Mouse (Mus musculus) liver, embryonic 11.5 days (tissue): ENCODE measurements around the gene Rad9b. TPM values are rescaled to one million over a fixed set of nuclear protein-coding genes. Genes with fewer than 3 reads are reported as not detected.

Experiments
- ATAC-seq: fragments of 200-750 bp; cut with Nextera tagmentation; replicated peaks from 2 replicates; pipeline ENCODE4 v1.8.0; 2017; ENCODE audit warnings: moderate number of reproducible peaks, mild to moderate bottlenecking, moderate TSS enrichment, moderate library complexity; ENCODE audit not compliant: low FRiP score
- DNase-seq: peaks from one replicate; pipeline ENCODE4 v3.0.0-alpha.2; 2017; ENCODE audit warnings: low spot score
- H3K27ac ChIP-seq: fragments of 300-500 bp; sonication (generic); 2 replicates; pipeline ENCODE4 v1.5.1; 2014; ENCODE audit warnings: mild to moderate bottlenecking, low read depth, low read length, control low read depth
- H3K27me3 ChIP-seq: fragments of 300-500 bp; sonication (generic); replicated peaks from 2 replicates; pipeline ENCODE4 v1.6.1; 2014; ENCODE audit warnings: low read length, mixed read lengths; ENCODE audit not compliant: control insufficient read depth, insufficient read depth
- H3K36me3 ChIP-seq: fragments of 300-500 bp; sonication (generic); 2 replicates; pipeline ENCODE4 v1.6.1; 2014; ENCODE audit warnings: mild to moderate bottlenecking, low read length, moderate library complexity, mixed read lengths; ENCODE audit not compliant: control insufficient read depth, insufficient read depth
- H3K4me1 ChIP-seq: fragments of 300-500 bp; sonication (generic); replicated peaks from 2 replicates; pipeline ENCODE4 v1.6.1; 2014; ENCODE audit warnings: low read length, mixed read lengths; ENCODE audit not compliant: control insufficient read depth, insufficient read depth
- H3K4me2 ChIP-seq: fragments of 300-500 bp; sonication (generic); 2 replicates; pipeline ENCODE4 v1.6.1; 2014; ENCODE audit warnings: mild to moderate bottlenecking, control low read depth, moderate library complexity
- H3K4me3 ChIP-seq: fragments of 300-500 bp; sonication (generic); 2 replicates; pipeline ENCODE4 v1.5.1; 2014; ENCODE audit warnings: low read depth, low read length, control low read depth
- H3K9ac ChIP-seq: fragments of 300-500 bp; sonication (generic); 2 replicates; pipeline ENCODE4 v1.6.1; 2014; ENCODE audit warnings: low read depth, low read length, control low read depth
- H3K9me3 ChIP-seq: fragments of 300-500 bp; sonication (generic); 2 replicates; pipeline ENCODE4 v1.6.1; 2016; ENCODE audit warnings: low read length, inconsistent platforms, mixed read lengths; ENCODE audit not compliant: control insufficient read depth
- WGBS: fragments of 180-500 bp; shearing (Covaris S2); extraction: QIAGEN DNeasy Blood & Tissue Kit; methylation state at CpG from one replicate; pipeline ENCODE4 v1.1.7; 2014; 5-methylcytosine and 5-hydroxymethylcytosine counted together
- polyA plus RNA-seq: library from polyadenylated mRNA; unstranded; fragments of >200 nt; fragmentation: Nextera tagmentation; extraction: Ambion mirVana; gene quantifications from 2 replicates; pipeline ENCODE4 v1.2.1, GENCODE M21; 2014

The Rad9b gene
- polyA plus RNA-seq: 7.0 and 7.9 TPM in 2 replicates

- ATAC-seq (peak; percentile 93), DNase-seq (peak; percentile 100)
- Histone ChIP-seq H3K36me3 (peaks cover under 1% of the 10 kb centered on the region; the same call in 1 of the 2 replicates), H3K4me2 (peak within 1 kb of the TSS; percentile 84), H3K4me3 (peak within 1 kb of the TSS; percentile 97), H3K27ac (peak within 1 kb of the TSS; percentile 56), H3K4me1 (peaks cover 11% of the 10 kb centered on the region), H3K27me3 (no peaks in the 10 kb centered on the region), H3K9me3 (no peaks in the 10 kb centered on the region), H3K9ac (peak within 1 kb of the TSS; percentile 90)
- WGBS: 2% methylated on average over 51 of the region's 51 CpGs
These were observed at the start of gene Rad9b, which contains the start of gene Vps29 for GRCm38 (mm10) chr5:122353807-122354491. TSS of gene Rad9b (minus strand) at chr5:122354233. TSS of gene Vps29 (plus strand) at chr5:122354369.

DNA sequence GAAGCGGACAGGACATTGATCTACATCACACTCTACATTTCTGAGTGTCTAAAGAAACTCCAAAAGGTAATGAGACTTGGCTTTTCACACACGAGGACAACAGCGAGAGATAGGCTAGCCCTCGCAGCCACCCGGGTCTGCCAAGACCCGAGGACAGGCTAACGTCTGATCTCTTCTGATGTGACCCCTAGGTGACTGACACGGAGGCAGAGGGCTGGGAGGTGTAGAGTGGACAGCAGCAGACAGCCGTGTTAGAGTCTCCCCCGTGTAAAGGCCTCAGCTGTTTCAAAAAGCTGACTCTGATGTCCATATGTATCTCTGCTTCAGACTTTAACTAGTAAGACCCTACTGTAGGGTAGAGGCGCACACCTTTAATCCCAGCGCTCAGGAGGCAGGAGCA is 49.3 kb upstream of the Rad9b start:
- no peak overlapping the region for H3K9ac ChIP-seq
- no peak overlapping the region for H3K27ac ChIP-seq
- H3K4me1 ChIP-seq: no peaks in the 10 kb centered on the region
- H3K9me3 ChIP-seq: no peaks in the 10 kb centered on the region
- no peaks in the 10 kb centered on the region for H3K27me3 ChIP-seq
- H3K4me2 ChIP-seq: no peak overlapping the region
- H3K36me3 ChIP-seq: peaks cover 38% of the 10 kb centered on the region
- no peak for DNase-seq
- no peak overlapping the region for H3K4me3 ChIP-seq
- ATAC-seq: no peak
- WGBS: 90% methylated on average over 12 of the region's 12 CpGs

DNA sequence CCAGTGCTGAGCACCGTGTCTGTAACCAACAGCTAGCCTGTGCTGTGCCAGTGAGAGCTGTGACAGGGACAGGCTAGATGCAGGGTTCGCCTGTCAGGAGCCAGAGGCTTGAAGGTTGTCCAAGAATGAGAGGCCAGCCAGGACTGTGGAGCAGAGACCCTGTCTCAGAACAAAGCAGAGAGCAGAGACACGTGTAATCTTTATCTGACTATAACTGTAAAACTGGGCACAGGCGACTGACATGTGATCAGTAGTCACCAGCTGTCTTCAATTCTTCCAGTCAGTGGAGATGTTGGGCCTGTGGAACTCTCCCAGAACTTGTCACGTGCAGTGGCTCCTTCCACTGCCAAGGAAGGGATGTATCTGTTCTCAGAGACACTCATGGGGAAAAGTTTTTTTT is 48.7 kb upstream of the Rad9b start:
- ATAC-seq (no peak), DNase-seq (no peak)
- peaks cover 38% of the 10 kb centered on the region for H3K36me3 ChIP-seq
- H3K27ac ChIP-seq: no peak overlapping the region
- H3K4me3 ChIP-seq: no peak overlapping the region
- H3K27me3 ChIP-seq: no peaks in the 10 kb centered on the region
- no peak overlapping the region for H3K9ac ChIP-seq
- WGBS: 87% methylated on average over 5 of the region's 5 CpGs
- no peaks in the 10 kb centered on the region for H3K9me3 ChIP-seq
- no peaks in the 10 kb centered on the region for H3K4me1 ChIP-seq
- H3K4me2 ChIP-seq: no peak overlapping the region

- Histone ChIP-seq H3K36me3 (peaks cover 38% of the 10 kb centered on the region), H3K4me1 (no peaks in the 10 kb centered on the region), H3K27me3 (no peaks in the 10 kb centered on the region), H3K9me3 (no peaks in the 10 kb centered on the region), H3K9ac (no peak overlapping the region), H3K4me3 (no peak overlapping the region), H3K4me2 (no peak overlapping the region), H3K27ac (no peak overlapping the region)
- 88% methylated on average over 13 of the region's 13 CpGs for WGBS
- ATAC-seq (no peak), DNase-seq (no peak)
These were observed 48.1 kb upstream of the Rad9b start for GRCm38 (mm10) chr5:122402160-122402559.

DNA sequence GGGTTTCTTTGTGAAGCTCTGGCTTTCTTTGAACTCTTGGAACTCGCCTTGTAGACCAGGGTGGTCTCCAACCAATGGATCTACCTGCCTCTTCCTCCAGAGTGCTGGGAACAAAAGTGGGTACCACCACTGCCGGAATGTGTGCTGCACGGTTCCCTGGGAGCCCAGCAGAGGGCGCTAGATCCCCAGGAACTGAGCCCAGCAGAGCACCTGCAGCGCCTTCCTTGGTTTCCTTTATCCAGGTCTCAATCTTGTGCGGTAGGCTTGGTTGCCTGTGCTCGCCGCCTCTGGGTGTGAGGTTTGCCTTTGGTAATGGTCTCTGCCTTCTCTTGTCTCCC is 47.2 kb upstream of the Rad9b start:
- H3K4me2 ChIP-seq: no peak overlapping the region
- H3K9me3 ChIP-seq: no peaks in the 10 kb centered on the region
- no peak for DNase-seq
- no peak overlapping the region for H3K9ac ChIP-seq
- no peak overlapping the region for H3K27ac ChIP-seq
- no peak for ATAC-seq
- H3K36me3 ChIP-seq: peaks cover 38% of the 10 kb centered on the region
- no peaks in the 10 kb centered on the region for H3K27me3 ChIP-seq
- H3K4me3 ChIP-seq: no peak overlapping the region
- WGBS: 42% methylated on average over 8 of the region's 8 CpGs
- H3K4me1 ChIP-seq: no peaks in the 10 kb centered on the region

DNA sequence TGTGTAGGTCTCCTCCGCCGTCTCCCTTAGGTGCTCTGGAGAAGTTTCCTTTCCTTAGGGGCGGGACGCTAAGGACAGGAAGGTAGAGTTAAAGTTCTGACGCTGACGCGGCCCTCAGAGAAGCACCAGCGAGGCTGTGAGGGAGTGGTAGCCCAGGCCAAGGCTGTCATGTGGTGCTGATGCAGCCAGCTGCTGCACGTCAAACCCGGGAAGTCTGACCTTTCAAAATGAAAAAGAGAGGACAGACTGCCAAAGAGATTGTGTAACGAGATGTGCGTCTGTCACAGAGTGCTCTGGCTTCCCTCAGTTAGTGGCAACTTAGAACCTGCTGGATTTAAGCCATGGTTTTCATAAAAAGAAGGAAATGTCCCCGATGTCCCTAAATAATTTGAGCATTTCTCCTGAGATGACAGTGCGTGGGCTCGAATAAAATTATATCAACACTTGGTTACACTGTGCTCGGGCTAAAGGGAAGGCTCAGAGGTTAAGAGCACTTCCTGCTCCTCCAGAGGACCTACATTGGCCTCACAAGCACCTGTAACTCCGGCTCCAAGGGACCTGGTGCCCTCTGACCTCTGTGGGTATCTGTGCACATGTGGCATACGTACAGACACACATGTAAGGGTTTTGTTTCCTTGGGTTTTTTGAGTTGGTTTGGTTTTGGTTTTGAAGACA is 46.7 kb upstream of the Rad9b start:
- no peak for ATAC-seq
- no peak overlapping the region for H3K4me2 ChIP-seq
- H3K9me3 ChIP-seq: no peaks in the 10 kb centered on the region
- H3K36me3 ChIP-seq: peaks cover 37% of the 10 kb centered on the region
- 83% methylated on average over 18 of the region's 18 CpGs for WGBS
- no peak overlapping the region for H3K4me3 ChIP-seq
- H3K27ac ChIP-seq: no peak overlapping the region
- H3K4me1 ChIP-seq: no peaks in the 10 kb centered on the region
- no peaks in the 10 kb centered on the region for H3K27me3 ChIP-seq
- no peak for DNase-seq
- H3K9ac ChIP-seq: no peak overlapping the region

- Histone ChIP-seq H3K9me3 (no peaks in the 10 kb centered on the region), H3K4me2 (no peak overlapping the region), H3K4me3 (no peak overlapping the region), H3K36me3 (peaks cover 31% of the 10 kb centered on the region), H3K4me1 (no peaks in the 10 kb centered on the region), H3K27me3 (no peaks in the 10 kb centered on the region), H3K9ac (no peak overlapping the region), H3K27ac (no peak overlapping the region)
- 91% methylated on average over 8 of the region's 8 CpGs for WGBS
- no peak for DNase-seq
- no peak for ATAC-seq
These were observed 45.8 kb upstream of the Rad9b start for GRCm38 (mm10) chr5:122399871-122400270.

DNA sequence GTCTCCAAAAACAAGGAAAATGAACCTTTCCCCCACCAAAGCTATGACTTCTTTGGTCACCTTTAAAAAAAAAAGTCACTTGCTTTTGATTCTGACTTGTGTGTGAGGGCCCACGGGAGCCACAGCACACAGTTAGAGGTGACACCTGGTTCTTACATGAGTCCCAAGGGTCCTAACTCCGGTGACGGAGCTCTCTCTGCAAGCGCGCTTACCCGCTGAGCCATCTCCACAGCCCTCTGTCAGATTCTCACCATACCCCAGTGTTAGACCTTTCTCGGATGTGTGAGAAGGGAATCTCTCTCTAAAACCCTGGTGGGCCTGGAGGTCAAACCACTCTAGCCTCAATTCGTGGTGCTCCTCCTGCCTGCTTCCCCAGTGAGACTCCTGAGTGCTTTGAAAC is 43.5 kb upstream of the Rad9b start:
- ATAC-seq (no peak), DNase-seq (no peak)
- no peaks in the 10 kb centered on the region for H3K27me3 ChIP-seq
- WGBS: 88% methylated on average over 8 of the region's 8 CpGs
- peaks cover 14% of the 10 kb centered on the region; the same call in 1 of the 2 replicates for H3K36me3 ChIP-seq
- H3K4me3 ChIP-seq: no peak overlapping the region
- H3K4me1 ChIP-seq: peaks cover 5% of the 10 kb centered on the region
- H3K9ac ChIP-seq: no peak overlapping the region
- no peak overlapping the region for H3K4me2 ChIP-seq
- no peak overlapping the region for H3K27ac ChIP-seq
- no peaks in the 10 kb centered on the region for H3K9me3 ChIP-seq

- no peaks in the 10 kb centered on the region for H3K27me3 ChIP-seq
- no peak overlapping the region for H3K4me3 ChIP-seq
- DNase-seq (no peak), ATAC-seq (no peak)
- no peaks in the 10 kb centered on the region for H3K9me3 ChIP-seq
- peaks cover 9% of the 10 kb centered on the region; the same call in 1 of the 2 replicates for H3K36me3 ChIP-seq
- H3K4me2 ChIP-seq: 0 out of 2 replicates have a peak overlapping the region, but pooled peaks have one; percentile 4
- no peak overlapping the region for H3K9ac ChIP-seq
- H3K27ac ChIP-seq: 0 out of 2 replicates have a peak overlapping the region, but pooled peaks have one; percentile 11
- peaks cover 7% of the 10 kb centered on the region for H3K4me1 ChIP-seq
- 60% methylated on average over 10 of the region's 10 CpGs for WGBS
These were observed 42.8 kb upstream of the Rad9b start for GRCm38 (mm10) chr5:122396791-122397190.
